Mouse (Mus musculus): ENCODE results near the gene Mcrip1. TPM values are rescaled to one million over a fixed set of nuclear protein-coding genes. Genes with fewer than 3 reads are reported as not detected.

The Mcrip1 gene
- polyA plus RNA-seq, 1 experiment, result 90.1 TPM

GRCm38 (mm10) chr11:120535145-120535544 is 14.4 kb downstream of the Mcrip1 start:
- H3K4me3 ChIP-seq (ENCODE audit: insufficient read depth, low read length), result no peak overlapping the region
- H3K27ac ChIP-seq (ENCODE audit: insufficient read depth, low read length), result no peak overlapping the region
- TF ChIP-seq CTCF (IDR thresholded peaks at IDR 0.05; ENCODE audit: borderline replicate concordance, insufficient read depth, low read length) (no peak), POLR2A (IDR thresholded peaks at IDR 0.05; ENCODE audit: low read depth, low read length) (no peak)
- H3K4me1 ChIP-seq (ENCODE audit: control insufficient read depth, insufficient read depth, low read length), result no peaks in the 10 kb centered on the region

GRCm38 (mm10) chr11:120534093-120534492 is 15.4 kb downstream of the Mcrip1 start:
- TF ChIP-seq CTCF (IDR thresholded peaks at IDR 0.05; ENCODE audit: borderline replicate concordance, insufficient read depth, low read length) (no peak), POLR2A (IDR thresholded peaks at IDR 0.05; ENCODE audit: low read depth, low read length) (no peak)
- Histone ChIP-seq H3K4me1 (ENCODE audit: control insufficient read depth, insufficient read depth, low read length) (no peaks in the 10 kb centered on the region), H3K27ac (ENCODE audit: insufficient read depth, low read length) (no peak overlapping the region), H3K4me3 (ENCODE audit: insufficient read depth, low read length) (no peak overlapping the region)

- no peaks in the 10 kb centered on the region for H3K4me1 ChIP-seq (ENCODE audit: control insufficient read depth, insufficient read depth, low read length)
- H3K4me3 ChIP-seq (ENCODE audit: insufficient read depth, low read length), result no peak overlapping the region
- TF ChIP-seq CTCF (IDR thresholded peaks at IDR 0.05; ENCODE audit: borderline replicate concordance, insufficient read depth, low read length) (no peak), POLR2A (IDR thresholded peaks at IDR 0.05; ENCODE audit: low read depth, low read length) (no peak)
- no peak overlapping the region for H3K27ac ChIP-seq (ENCODE audit: insufficient read depth, low read length)
Measured at GRCm38 (mm10) chr11:120531646-120532045, 17.9 kb downstream of the Mcrip1 start.

GRCm38 (mm10) chr11:120530085-120530964 is 19.2 kb downstream of the Mcrip1 start, which contains the start of gene Gcgr:
Gene Gcgr, plus strand, starts transcription at chr11:120530699.
- TF ChIP-seq POLR2A (IDR thresholded peaks at IDR 0.05; ENCODE audit: low read depth, low read length) (no peak), CTCF (IDR thresholded peaks at IDR 0.05; ENCODE audit: borderline replicate concordance, insufficient read depth, low read length) (no peak)
- H3K4me1 ChIP-seq (ENCODE audit: control insufficient read depth, insufficient read depth, low read length), result no peaks in the 10 kb centered on the region
- H3K27ac ChIP-seq (ENCODE audit: insufficient read depth, low read length), result no peak within 1 kb of the TSS
- no peak within 1 kb of the TSS for H3K4me3 ChIP-seq (ENCODE audit: insufficient read depth, low read length)

GRCm38 (mm10) chr11:120528903-120529302 is 20.6 kb downstream of the Mcrip1 start:
- no peak overlapping the region for H3K4me3 ChIP-seq (ENCODE audit: insufficient read depth, low read length)
- no peak overlapping the region for H3K27ac ChIP-seq (ENCODE audit: insufficient read depth, low read length)
- TF ChIP-seq CTCF (IDR thresholded peaks at IDR 0.05; ENCODE audit: borderline replicate concordance, insufficient read depth, low read length) (no peak), POLR2A (IDR thresholded peaks at IDR 0.05; ENCODE audit: low read depth, low read length) (no peak)
- no peaks in the 10 kb centered on the region for H3K4me1 ChIP-seq (ENCODE audit: control insufficient read depth, insufficient read depth, low read length)

GRCm38 (mm10) chr11:120527690-120528354 is 21.7 kb downstream of the Mcrip1 start:
- no peak for TF ChIP-seq POLR2A (IDR thresholded peaks at IDR 0.05; ENCODE audit: low read depth, low read length)
- no peak for TF ChIP-seq CTCF (IDR thresholded peaks at IDR 0.05; ENCODE audit: borderline replicate concordance, insufficient read depth, low read length)
- H3K27ac ChIP-seq (ENCODE audit: insufficient read depth, low read length), result no peak overlapping the region
- H3K4me1 ChIP-seq (ENCODE audit: control insufficient read depth, insufficient read depth, low read length), result no peaks in the 10 kb centered on the region
- H3K4me3 ChIP-seq (ENCODE audit: insufficient read depth, low read length), result no peak overlapping the region

- no peaks in the 10 kb centered on the region for H3K4me1 ChIP-seq (ENCODE audit: control insufficient read depth, insufficient read depth, low read length)
- H3K4me3 ChIP-seq (ENCODE audit: insufficient read depth, low read length), result no peak overlapping the region
- TF ChIP-seq CTCF (IDR thresholded peaks at IDR 0.05; ENCODE audit: borderline replicate concordance, insufficient read depth, low read length), result no peak
- TF ChIP-seq POLR2A (IDR thresholded peaks at IDR 0.05; ENCODE audit: low read depth, low read length), result no peak
- no peak overlapping the region for H3K27ac ChIP-seq (ENCODE audit: insufficient read depth, low read length)
Measured at GRCm38 (mm10) chr11:120525959-120526358, 23.6 kb downstream of the Mcrip1 start.

GRCm38 (mm10) chr11:120522581-120522980 is 26.9 kb downstream of the Mcrip1 start:
- H3K4me1 ChIP-seq (ENCODE audit: control insufficient read depth, insufficient read depth, low read length), result peaks cover 3% of the 10 kb centered on the region; the same call in 1 of the 2 replicates
- H3K27ac ChIP-seq (ENCODE audit: insufficient read depth, low read length), result no peak overlapping the region
- no peak overlapping the region for H3K4me3 ChIP-seq (ENCODE audit: insufficient read depth, low read length)
- TF ChIP-seq POLR2A (IDR thresholded peaks at IDR 0.05; ENCODE audit: low read depth, low read length) (no peak), CTCF (IDR thresholded peaks at IDR 0.05; ENCODE audit: borderline replicate concordance, insufficient read depth, low read length) (no peak)

- Histone ChIP-seq H3K4me1 (ENCODE audit: control insufficient read depth, insufficient read depth, low read length) (peaks cover 3% of the 10 kb centered on the region; the same call in 1 of the 2 replicates), H3K4me3 (ENCODE audit: insufficient read depth, low read length) (no peak overlapping the region), H3K27ac (ENCODE audit: insufficient read depth, low read length) (no peak overlapping the region)
- TF ChIP-seq CTCF (IDR thresholded peaks at IDR 0.05; ENCODE audit: borderline replicate concordance, insufficient read depth, low read length) (no peak), POLR2A (IDR thresholded peaks at IDR 0.05; ENCODE audit: low read depth, low read length) (no peak)
Measured at GRCm38 (mm10) chr11:120520967-120521540, 28.5 kb downstream of the Mcrip1 start.
